Mouse (Mus musculus): Measurements from ENCODE around the gene Rtbdn.

- TF ChIP-seq CTCF (conservative IDR thresholded peaks at IDR 0.05; ENCODE audit: low read length) (no peak), POU5F1 (IDR thresholded peaks at IDR 0.05; ENCODE audit: borderline replicate concordance, low read length) (no peak), NANOG (IDR thresholded peaks at IDR 0.05; ENCODE audit: borderline replicate concordance, low read length) (no peak)
These were observed 34.0 kb downstream of the Rtbdn start for GRCm38 (mm10) chr8:84980622-84981358.
